Mouse (Mus musculus) thymus, adult 2 months (tissue): ENCODE measurements at regions not wholly inside any gene's neighbourhood (a gene's known extent, or its start where the extent isn't known, plus 50 kb on each side); places are given as distances from the start of the nearest gene placed in this dataset.

Source experiments
- CTCF ChIP-seq: fragments of 200-500 bp; IDR thresholded peaks from 2 replicates; pipeline ENCODE4 v1.5.1; 2012; ENCODE audit warnings: mild to moderate bottlenecking, control low read depth, low read length, moderate library complexity, borderline replicate concordance; ENCODE audit not compliant: control insufficient read depth, poor library complexity, insufficient read depth; ENCODE audit errors: extremely low read depth
- POLR2A ChIP-seq: fragments of 200-500 bp; IDR thresholded peaks from 2 replicates; pipeline ENCODE4 v1.6.1; 2012; ENCODE audit warnings: mild to moderate bottlenecking, low read length, control low read depth, moderate library complexity; ENCODE audit not compliant: control insufficient read depth, poor library complexity, insufficient read depth; ENCODE audit errors: extremely low read depth

- TF ChIP-seq POLR2A (no peak), CTCF (no peak)
Observed at GRCm38 (mm10) chr1:152261472-152261871, 125.0 kb downstream of the Tsen15 start.
